Mouse (Mus musculus): ENCODE measurements around the gene Syt16. TPM values are rescaled to one million over a fixed set of nuclear protein-coding genes. Genes with fewer than 3 reads are reported as not detected.
A peak's percentile ranks its signal among the peaks of the same experiment; 100 is the strongest.

The Syt16 gene
- polyA plus RNA-seq, 1 experiment from 2014 or later = 12.1 TPM

DNA sequence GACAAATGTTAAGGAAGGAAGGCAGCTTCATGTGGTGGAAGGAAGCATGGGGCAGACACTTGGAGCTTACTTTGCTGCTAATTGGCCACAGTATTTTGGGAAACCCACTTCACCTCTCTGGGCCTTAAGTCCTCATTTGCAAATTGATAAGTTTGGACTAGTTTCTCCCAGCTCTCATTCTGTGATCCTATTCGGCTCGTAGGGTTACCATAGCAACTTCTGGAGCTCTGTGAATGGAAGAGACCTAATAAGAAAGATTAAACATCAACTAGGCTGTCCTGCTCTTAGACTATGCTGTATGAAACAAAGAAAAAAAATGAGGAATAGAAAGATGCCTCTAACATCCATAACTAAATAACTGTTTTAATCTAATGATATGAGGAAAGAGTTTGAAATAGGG, 134.3 kb downstream of the Syt16 start:
- Histone ChIP-seq H3K4me2 (no peak overlapping the region), H3K27me3 (no peaks in the 10 kb centered on the region), H3K9me3 (no peaks in the 10 kb centered on the region), H3K36me3 (replicated peaks) (no peaks in the 10 kb centered on the region), H3K9ac (no peak overlapping the region), H3K4me3 (replicated peaks) (no peak overlapping the region), H3K4me1 (peaks cover 13% of the 10 kb centered on the region; the same call in 1 of the 2 replicates), H3K27ac (no peak overlapping the region)
- 7% methylated on average over 2 of the region's 2 CpGs for whole genome bisulfite sequencing
- ATAC-seq (ENCODE audit: low FRiP score) = no peak

DNA sequence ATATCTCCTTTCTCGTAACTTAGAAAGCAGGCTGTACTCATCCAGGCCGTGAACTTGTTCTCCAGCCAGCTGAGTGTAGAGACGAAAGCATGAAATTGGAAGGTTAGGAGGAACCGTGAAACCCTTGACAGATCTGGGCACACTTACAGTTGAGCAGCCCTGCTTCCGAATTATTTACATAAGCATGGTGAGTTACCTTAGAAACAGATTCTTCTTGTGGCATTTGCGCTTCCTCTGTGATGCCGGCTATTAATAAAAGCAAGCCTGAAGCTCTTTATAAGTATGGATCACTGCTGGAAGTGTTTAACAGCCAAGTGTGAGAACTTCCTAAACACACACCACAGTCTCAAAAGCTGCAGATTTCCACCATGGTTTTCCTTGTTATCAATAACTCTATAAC, 144.7 kb downstream of the Syt16 start:
- H3K27ac ChIP-seq = no peak overlapping the region
- no peak for ATAC-seq (ENCODE audit: low FRiP score)
- H3K4me3 ChIP-seq (replicated peaks) = no peak overlapping the region
- H3K9ac ChIP-seq = no peak overlapping the region
- peaks cover 2% of the 10 kb centered on the region; the same call in 1 of the 2 replicates for H3K4me1 ChIP-seq
- H3K9me3 ChIP-seq = no peaks in the 10 kb centered on the region
- no peaks in the 10 kb centered on the region for H3K27me3 ChIP-seq
- H3K36me3 ChIP-seq (replicated peaks) = no peaks in the 10 kb centered on the region
- H3K4me2 ChIP-seq = no peak overlapping the region
- WGBS = 83% methylated on average over 7 of the region's 7 CpGs

DNA sequence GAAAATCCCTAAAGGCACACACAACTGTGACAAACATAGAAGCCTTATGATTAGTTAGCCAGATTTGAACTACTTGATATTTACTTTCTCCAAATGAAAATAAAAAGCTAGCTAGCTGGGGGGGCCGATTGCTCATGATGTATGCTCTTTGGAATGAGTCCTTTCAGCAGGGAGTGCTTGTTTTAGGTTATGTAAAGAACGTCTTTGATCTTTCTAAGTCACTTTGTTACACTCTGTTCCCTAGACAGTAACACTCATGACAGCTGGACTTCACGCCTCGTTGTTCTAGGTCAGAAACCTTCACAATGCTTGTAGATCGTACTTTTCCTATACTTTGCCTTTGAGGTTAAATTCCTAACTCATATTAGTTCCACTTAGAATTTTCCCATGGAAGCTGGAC, 146.9 kb downstream of the Syt16 start:
- Histone ChIP-seq H3K27me3 (no peaks in the 10 kb centered on the region), H3K27ac (no peak overlapping the region), H3K9me3 (no peaks in the 10 kb centered on the region), H3K4me2 (no peak overlapping the region), H3K9ac (no peak overlapping the region), H3K4me3 (replicated peaks) (no peak overlapping the region), H3K36me3 (replicated peaks) (no peaks in the 10 kb centered on the region), H3K4me1 (peaks cover 2% of the 10 kb centered on the region; the same call in 1 of the 2 replicates)
- no peak for ATAC-seq (ENCODE audit: low FRiP score)
- 70% methylated on average over 5 of the region's 5 CpGs for WGBS

GRCm38 (mm10) chr12:74160791-74161190, 163.3 kb downstream of the Syt16 start:
- Histone ChIP-seq H3K4me2 (no peak overlapping the region), H3K9me3 (no peaks in the 10 kb centered on the region), H3K36me3 (replicated peaks) (no peaks in the 10 kb centered on the region), H3K27ac (no peak overlapping the region), H3K27me3 (no peaks in the 10 kb centered on the region), H3K4me3 (replicated peaks) (no peak overlapping the region), H3K4me1 (no peaks in the 10 kb centered on the region), H3K9ac (no peak overlapping the region)
- 78% methylated on average over 3 of the region's 3 CpGs for WGBS
- no peak for ATAC-seq (ENCODE audit: low FRiP score)

GRCm38 (mm10) chr12:74163080-74163479, 165.6 kb downstream of the Syt16 start:
- no peak overlapping the region for H3K4me2 ChIP-seq
- H3K27ac ChIP-seq = no peak overlapping the region
- H3K4me1 ChIP-seq = no peaks in the 10 kb centered on the region; the same call in 1 of the 2 replicates
- no peak overlapping the region for H3K4me3 ChIP-seq (replicated peaks)
- no peaks in the 10 kb centered on the region for H3K36me3 ChIP-seq (replicated peaks)
- 92% methylated on average over 2 of the region's 2 CpGs for WGBS
- H3K27me3 ChIP-seq = no peaks in the 10 kb centered on the region
- no peak overlapping the region for H3K9ac ChIP-seq
- no peaks in the 10 kb centered on the region for H3K9me3 ChIP-seq
- ATAC-seq (ENCODE audit: low FRiP score) = no peak

- 94% methylated on average over 1 of the region's 1 CpGs for WGBS
- no peak for ATAC-seq (ENCODE audit: low FRiP score)
- Histone ChIP-seq H3K27me3 (no peaks in the 10 kb centered on the region), H3K27ac (no peak overlapping the region), H3K9ac (no peak overlapping the region), H3K9me3 (no peaks in the 10 kb centered on the region), H3K4me2 (no peak overlapping the region), H3K4me3 (replicated peaks) (no peak overlapping the region), H3K4me1 (peaks cover 12% of the 10 kb centered on the region), H3K36me3 (replicated peaks) (no peaks in the 10 kb centered on the region)
These were observed 173.8 kb downstream of the Syt16 start for GRCm38 (mm10) chr12:74171257-74171656.

- Histone ChIP-seq H3K27me3 (no peaks in the 10 kb centered on the region), H3K9me3 (no peaks in the 10 kb centered on the region), H3K9ac (no peak overlapping the region), H3K4me1 (peaks cover 12% of the 10 kb centered on the region), H3K27ac (no peak overlapping the region), H3K4me2 (no peak overlapping the region), H3K36me3 (replicated peaks) (no peaks in the 10 kb centered on the region), H3K4me3 (replicated peaks) (no peak overlapping the region)
- WGBS = 31% methylated on average over 3 of the region's 3 CpGs
- no peak for ATAC-seq (ENCODE audit: low FRiP score)
These were observed 176.4 kb downstream of the Syt16 start for GRCm38 (mm10) chr12:74173902-74174301.

DNA sequence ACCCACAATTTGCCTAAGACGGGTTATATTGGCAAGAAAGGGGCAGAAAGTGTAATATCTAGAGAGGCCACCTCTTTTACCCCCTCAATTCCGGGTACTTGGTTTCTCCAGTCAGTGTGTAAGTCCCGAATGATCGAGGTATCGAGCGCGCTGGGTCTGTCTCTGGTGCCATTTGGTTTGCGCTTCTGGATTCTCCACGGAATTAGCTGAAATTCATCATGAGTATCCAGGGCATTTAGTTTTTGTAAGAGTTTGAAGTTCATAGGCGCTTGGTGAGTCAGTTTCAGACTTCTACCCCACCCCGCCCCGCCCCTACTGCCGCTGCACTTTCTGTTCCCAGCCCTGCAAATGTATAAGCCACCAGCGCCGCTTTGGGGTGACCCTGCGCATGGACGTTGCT, 187.1 kb downstream of the Syt16 start:
- Histone ChIP-seq H3K4me2 (peak overlapping the region; percentile 2; the same call in 1 of the 2 replicates), H3K4me3 (replicated peaks) (no peak overlapping the region; the same call in 1 of the 2 replicates)

DNA sequence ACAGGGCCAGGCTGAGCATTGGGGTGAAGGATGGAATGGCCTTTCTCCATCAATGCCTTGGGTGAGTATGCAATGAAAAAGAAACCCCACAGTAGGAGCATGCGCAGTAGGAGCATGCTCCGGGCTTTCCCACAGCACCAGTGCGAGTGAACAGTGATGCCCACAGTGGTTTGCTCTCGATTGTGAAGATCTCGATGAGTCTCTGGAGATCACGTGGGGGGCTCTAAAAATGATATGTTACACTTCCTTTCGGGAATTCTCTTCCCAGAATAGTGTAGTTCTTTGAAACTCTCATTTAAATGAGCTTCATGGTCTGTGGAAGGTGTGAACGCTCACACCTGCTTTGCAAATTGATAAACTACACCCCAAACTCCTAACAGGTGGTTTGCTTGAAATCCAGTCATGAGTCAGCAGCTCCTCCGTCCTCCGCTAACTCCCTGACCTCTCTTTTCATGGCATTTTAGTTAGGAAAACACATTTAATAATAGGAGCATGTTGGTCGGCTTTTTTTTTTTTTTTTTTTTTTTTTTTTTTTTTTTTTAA, 190.9 kb downstream of the Syt16 start:
- no peak overlapping the region for H3K9ac ChIP-seq

More for the DNA sequence above, 187.1 kb downstream of the Syt16 start:
- H3K36me3 ChIP-seq (replicated peaks) = no peaks in the 10 kb centered on the region
- ATAC-seq (ENCODE audit: low FRiP score) = no peak
- H3K27ac ChIP-seq = no peak overlapping the region
- 0 out of 2 replicates have a peak, but pooled peaks cover 2% of the 10 kb centered on the region for H3K4me1 ChIP-seq
- 67% methylated on average over 17 of the region's 17 CpGs for WGBS
- no peak overlapping the region for H3K9ac ChIP-seq
- H3K27me3 ChIP-seq = no peaks in the 10 kb centered on the region
- H3K9me3 ChIP-seq = no peaks in the 10 kb centered on the region

DNA sequence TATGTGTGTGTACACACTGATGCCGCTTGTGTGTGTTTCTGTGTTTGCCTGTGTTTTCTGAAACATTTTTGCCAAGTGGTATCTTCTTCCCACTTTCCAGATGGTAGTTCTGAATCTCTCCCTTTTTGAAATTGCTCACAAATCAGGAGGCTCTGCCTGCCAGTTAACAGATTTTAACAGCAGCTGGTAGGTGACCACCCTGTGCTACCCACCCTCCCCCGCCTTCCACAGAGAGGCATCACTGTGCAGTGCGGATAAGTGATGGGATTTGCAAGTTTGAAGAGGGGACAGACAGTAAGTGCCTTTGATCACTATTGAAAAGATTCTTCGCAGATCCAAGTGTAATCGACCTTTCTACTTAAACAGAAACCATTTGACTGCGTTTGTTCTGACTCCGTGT, 191.4 kb downstream of the Syt16 start:
- ATAC-seq (ENCODE audit: low FRiP score) = peak; percentile 70; the same call in 1 of the 2 replicates
- Histone ChIP-seq H3K4me1 (0 out of 2 replicates have a peak, but pooled peaks cover 2% of the 10 kb centered on the region), H3K9me3 (no peaks in the 10 kb centered on the region), H3K4me2 (no peak overlapping the region), H3K27me3 (no peaks in the 10 kb centered on the region), H3K27ac (no peak overlapping the region), H3K36me3 (replicated peaks) (no peaks in the 10 kb centered on the region), H3K4me3 (replicated peaks) (no peak overlapping the region), H3K9ac (no peak overlapping the region)
- WGBS = 42% methylated on average over 7 of the region's 7 CpGs

More for the DNA sequence above, 190.9 kb downstream of the Syt16 start:
- ATAC-seq (ENCODE audit: low FRiP score) = no peak
- Histone ChIP-seq H3K27me3 (no peaks in the 10 kb centered on the region), H3K27ac (no peak overlapping the region), H3K4me3 (replicated peaks) (no peak overlapping the region), H3K36me3 (replicated peaks) (no peaks in the 10 kb centered on the region), H3K4me2 (no peak overlapping the region), H3K9me3 (no peaks in the 10 kb centered on the region), H3K4me1 (0 out of 2 replicates have a peak, but pooled peaks cover 2% of the 10 kb centered on the region)
- WGBS = 87% methylated on average over 11 of the region's 11 CpGs

- Histone ChIP-seq H3K27ac (no peak overlapping the region), H3K36me3 (replicated peaks) (no peaks in the 10 kb centered on the region), H3K27me3 (no peaks in the 10 kb centered on the region), H3K4me3 (replicated peaks) (no peak overlapping the region), H3K9ac (no peak overlapping the region), H3K4me1 (0 out of 2 replicates have a peak, but pooled peaks cover 2% of the 10 kb centered on the region), H3K9me3 (no peaks in the 10 kb centered on the region), H3K4me2 (no peak overlapping the region)
- 87% methylated on average over 4 of the region's 4 CpGs for WGBS
- ATAC-seq (ENCODE audit: low FRiP score) = no peak
These were observed 192.4 kb downstream of the Syt16 start for GRCm38 (mm10) chr12:74189840-74190239.

GRCm38 (mm10) chr12:74190297-74190696, 192.8 kb downstream of the Syt16 start:
- H3K27ac ChIP-seq = no peak overlapping the region
- H3K4me1 ChIP-seq = 0 out of 2 replicates have a peak, but pooled peaks cover 2% of the 10 kb centered on the region
- H3K4me2 ChIP-seq = no peak overlapping the region
- no peaks in the 10 kb centered on the region for H3K36me3 ChIP-seq (replicated peaks)
- H3K9me3 ChIP-seq = no peaks in the 10 kb centered on the region
- H3K27me3 ChIP-seq = no peaks in the 10 kb centered on the region
- ATAC-seq (ENCODE audit: low FRiP score) = no peak
- H3K9ac ChIP-seq = no peak overlapping the region
- H3K4me3 ChIP-seq (replicated peaks) = no peak overlapping the region
- 87% methylated on average over 5 of the region's 5 CpGs for WGBS

DNA sequence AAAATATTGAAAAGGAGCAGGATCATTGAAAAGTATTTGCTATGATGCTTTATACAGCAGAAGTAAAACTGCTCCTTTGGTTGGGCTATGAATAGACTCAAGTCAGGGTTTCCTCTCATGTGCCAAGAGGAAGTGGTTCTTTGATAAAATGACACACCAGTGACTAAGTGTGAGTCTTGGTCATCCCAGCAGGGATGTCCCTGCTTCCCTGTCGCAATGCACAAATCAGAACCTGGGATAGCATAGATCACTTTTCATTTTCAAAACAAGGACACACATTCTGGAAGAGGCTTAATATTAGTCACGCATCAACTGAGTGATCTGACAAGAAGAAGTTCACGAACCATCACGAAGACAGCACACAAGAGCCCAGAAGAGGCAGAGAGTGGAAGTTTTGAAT, 195.1 kb downstream of the Syt16 start:
- Histone ChIP-seq H3K36me3 (replicated peaks) (no peaks in the 10 kb centered on the region), H3K4me3 (replicated peaks) (no peak overlapping the region), H3K9me3 (no peaks in the 10 kb centered on the region), H3K4me2 (no peak overlapping the region), H3K9ac (no peak overlapping the region), H3K27ac (no peak overlapping the region), H3K4me1 (0 out of 2 replicates have a peak, but pooled peaks cover 2% of the 10 kb centered on the region), H3K27me3 (no peaks in the 10 kb centered on the region)
- 86% methylated on average over 4 of the region's 4 CpGs for WGBS
- ATAC-seq (ENCODE audit: low FRiP score) = no peak

Measured in forebrain, embryonic 12.5 days (tissue).